ENCODE assay signal across 10 mouse cellular contexts in the genomic region with DNA sequence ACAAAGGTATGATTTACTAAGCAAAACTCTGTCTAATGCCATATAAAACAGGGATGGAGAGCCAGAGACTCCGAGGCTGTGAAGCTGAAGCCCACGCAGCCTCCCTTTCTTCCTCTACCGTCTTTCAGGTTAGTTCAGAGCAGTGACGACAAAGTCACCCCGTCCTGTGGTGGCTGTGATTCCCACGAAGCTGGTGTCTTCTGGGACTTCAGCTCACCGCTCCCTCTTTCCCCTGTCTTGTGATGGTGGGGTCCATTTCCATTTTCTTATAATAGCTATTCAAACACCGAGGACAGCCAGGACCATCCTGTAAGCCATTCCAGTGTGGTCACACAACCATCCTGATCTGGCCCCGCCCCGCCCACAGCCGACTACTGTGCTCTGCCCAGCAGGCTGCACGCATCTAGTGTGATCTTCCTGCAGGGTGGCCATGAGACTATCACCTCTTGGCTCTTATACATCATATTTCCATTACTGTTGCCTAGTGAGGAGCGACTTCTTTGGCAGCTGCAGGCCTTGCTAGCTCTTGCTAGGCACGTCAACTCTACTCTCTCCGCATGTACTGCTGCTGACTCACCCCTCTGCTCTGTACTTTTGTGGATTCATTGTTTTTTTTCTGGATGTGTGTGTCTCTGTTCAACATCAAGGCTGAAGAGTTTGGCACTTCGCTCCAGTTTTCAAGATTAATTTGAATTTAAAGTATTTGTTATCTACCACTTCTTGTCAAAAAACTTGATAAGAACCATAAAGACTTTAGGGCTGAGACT. TPM values are rescaled to one million over a fixed set of nuclear protein-coding genes. Genes with fewer than 3 reads are reported as not detected.
DNase-seq lines count a peak whose midpoint lies in the region; ATAC-seq and TF ChIP-seq lines count a peak whose summit lies in the region.
"Had no signal": no experiment of that assay in that cellular context is flagged by ENCODE, and none has a peak within 500 bp of the region (broad histone marks: within the 10 kb centered on the region; RNA-seq: fewer than 3 reads in every experiment).

No protein-coding gene starts in this region.

- TF ChIP-seq CTCF in gastrocnemius, adult 2 months (IDR thresholded peaks at IDR 0.05): no peak
- no peak for TF ChIP-seq CTCF in CH12.LX (conservative IDR thresholded peaks at IDR 0.05 in 1 of 2, IDR thresholded peaks at IDR 0.05 in 1 of 2; ENCODE audit: low read depth in 2 of 2, low read length in 2 of 2)

- H3K9ac ChIP-seq in CH12.LX (ENCODE audit: insufficient read depth, low read depth): no peak overlapping the region
- H3K9ac ChIP-seq in heart, embryonic 16.5 days (ENCODE audit: low read length): no peak overlapping the region
- no peak overlapping the region for H3K9ac ChIP-seq in liver, embryonic 16.5 days (ENCODE audit: low read depth, low read length)
- no peak overlapping the region for H3K9ac ChIP-seq in hindbrain, embryonic 14.5 days
- H3K9ac ChIP-seq: limb, embryonic 15.5 days had no signal

- intact Hi-C loops in gastrocnemius, adult 2 months (cut with DNase I): no loop called here
- intact Hi-C loops in gastrocnemius, postnatal 36 days (cut with DNase I): no loop called here

- no peaks in the 10 kb centered on the region for H3K79me2 ChIP-seq in CH12.LX (replicated peaks; ENCODE audit: control insufficient read depth, extremely low read depth, insufficient read depth, poor library complexity, severe bottlenecking)

- peaks cover 44 to 90% of the 10 kb centered on the region in 2 experiments for H3K36me3 ChIP-seq in CH12.LX (replicated peaks in 1 of 2; ENCODE audit: control insufficient read depth in 1 of 2, insufficient read depth in 1 of 2, low read length in 1 of 2)
- H3K36me3 ChIP-seq in heart, embryonic 16.5 days (ENCODE audit: control insufficient read depth, insufficient read depth): peaks cover 25% of the 10 kb centered on the region
- H3K36me3 ChIP-seq in liver, embryonic 16.5 days (ENCODE audit: control insufficient read depth, insufficient read depth): no peaks in the 10 kb centered on the region; the same call in none of the 2 replicates
- H3K36me3 ChIP-seq in hindbrain, embryonic 14.5 days (replicated peaks; ENCODE audit: control insufficient read depth, insufficient read depth): peaks cover 8% of the 10 kb centered on the region

- WGBS in heart, embryonic 16.5 days: 50% methylated on average over 16 of the region's 16 CpGs
- WGBS in liver, embryonic 16.5 days (ENCODE audit: insufficient replicate concordance): 61% methylated on average over 16 of the region's 16 CpGs
- 90% methylated on average over 16 of the region's 16 CpGs for WGBS in hindbrain, embryonic 14.5 days

- dilution Hi-C loops in CH12.LX (cut with MboI; ENCODE audit: extremely low pct_ligation_motif_present, extremely low pct_unique_long_range_greater_than_20kb, low sequenced_read_pairs): no loop called here

- no peak overlapping the region for H3K27ac ChIP-seq in gastrocnemius, adult 2 months
- H3K27ac ChIP-seq in CH12.LX (ENCODE audit: insufficient read depth, low read depth): peak overlapping the region; percentile 26
- peak overlapping the region; percentile 86 for H3K27ac ChIP-seq in heart, embryonic 16.5 days (ENCODE audit: low read length)
- H3K27ac ChIP-seq in liver, embryonic 16.5 days (ENCODE audit: low read length): no peak overlapping the region
- H3K27ac ChIP-seq in hindbrain, embryonic 14.5 days: no peak overlapping the region
- H3K27ac ChIP-seq: limb, embryonic 15.5 days had no signal

- no peak for TF ChIP-seq RAD21 in CH12.LX (IDR thresholded peaks at IDR 0.05; ENCODE audit: low read depth, low read length)

- ATAC-seq in heart, embryonic 16.5 days (replicated peaks; ENCODE audit: extremely low read depth, insufficient read depth, low FRiP score): peak; percentile 86
- ATAC-seq in liver, embryonic 16.5 days (ENCODE audit: low read depth): peak; percentile 47
- ATAC-seq in hindbrain, embryonic 14.5 days (ENCODE audit: low FRiP score): no peak
- no peak for ATAC-seq in frontal cortex, adult (ENCODE audit: low TSS enrichment)

- no peak for TF ChIP-seq EP300 in CH12.LX (IDR thresholded peaks at IDR 0.05; ENCODE audit: low read length)

- no peaks in the 10 kb centered on the region for H3K27me3 ChIP-seq in CH12.LX (replicated peaks)
- H3K27me3 ChIP-seq in heart, embryonic 16.5 days (ENCODE audit: control insufficient read depth, insufficient read depth, low read length): no peaks in the 10 kb centered on the region
- no peaks in the 10 kb centered on the region for H3K27me3 ChIP-seq in liver, embryonic 16.5 days (ENCODE audit: control insufficient read depth, insufficient read depth, low read depth, low read length)
- no peaks in the 10 kb centered on the region for H3K27me3 ChIP-seq in hindbrain, embryonic 14.5 days (ENCODE audit: control insufficient read depth, insufficient read depth, low read length)
- H3K27me3 ChIP-seq: limb, embryonic 15.5 days had no signal

- peak; percentile 31 for DNase-seq in gastrocnemius, adult 2 months
- no peak for DNase-seq in gastrocnemius, postnatal 36 days
- DNase-seq in CH12.LX (ENCODE audit: extremely low read depth): no peak
- no peak for DNase-seq in hindbrain, embryonic 14.5 days (ENCODE audit: low spot score)
- no peak for DNase-seq in ovary, postnatal 14 days (ENCODE audit: low spot score)
- DNase-seq: cerebellum, postnatal 10 days had no signal

- no peak overlapping the region for H3K4me3 ChIP-seq in gastrocnemius, adult 2 months
- H3K4me3 ChIP-seq in CH12.LX (replicated peaks in 1 of 3; ENCODE audit: low read depth in 2 of 3, low read length in 2 of 3, poor library complexity in 1 of 3): no peak overlapping the region
- no peak overlapping the region for H3K4me3 ChIP-seq in heart, embryonic 16.5 days (ENCODE audit: low read length)
- no peak overlapping the region for H3K4me3 ChIP-seq in liver, embryonic 16.5 days (ENCODE audit: low read depth, low read length)
- H3K4me3 ChIP-seq in hindbrain, embryonic 14.5 days (replicated peaks; ENCODE audit: low read length): no peak overlapping the region
- H3K4me3 ChIP-seq: limb, embryonic 15.5 days had no signal

- peaks cover 9% of the 10 kb centered on the region for H3K9me3 ChIP-seq in CH12.LX (replicated peaks; ENCODE audit: low read length)
- H3K9me3 ChIP-seq in heart, embryonic 16.5 days (replicated peaks; ENCODE audit: control insufficient read depth, low read length): 0 out of 2 replicates have a peak, but pooled peaks cover 5% of the 10 kb centered on the region
- H3K9me3 ChIP-seq in liver, embryonic 16.5 days (replicated peaks; ENCODE audit: control insufficient read depth, low read length): no peaks in the 10 kb centered on the region
- H3K9me3 ChIP-seq in hindbrain, embryonic 14.5 days (ENCODE audit: control insufficient read depth, low read length): no peaks in the 10 kb centered on the region
- H3K9me3 ChIP-seq: limb, embryonic 15.5 days had no signal

- in situ Hi-C loops in CH12.LX (cut with MboI; ENCODE audit: low pct_ligation_motif_present, low pct_unique_long_range_greater_than_20kb, low sequenced_read_pairs): no loop called here

- TF ChIP-seq POLR2A in CH12.LX (IDR thresholded peaks at IDR 0.05; ENCODE audit: low read depth, low read length): 0 out of 2 replicates have a peak, but pooled peaks have one; percentile 8

- H3K4me2 ChIP-seq in CH12.LX (ENCODE audit: insufficient read depth, low read depth, poor library complexity, severe bottlenecking): no peak overlapping the region
- peak overlapping the region; percentile 29 for H3K4me2 ChIP-seq in heart, embryonic 16.5 days (ENCODE audit: low read depth, low read length)
- no peak overlapping the region for H3K4me2 ChIP-seq in liver, embryonic 16.5 days (ENCODE audit: low read depth, low read length)
- H3K4me2 ChIP-seq in hindbrain, embryonic 14.5 days (replicated peaks): no peak overlapping the region
- H3K4me2 ChIP-seq: limb, embryonic 15.5 days had no signal

- H3K4me1 ChIP-seq in CH12.LX (ENCODE audit: control insufficient read depth in 1 of 2, insufficient read depth in 2 of 2): peaks cover 32 to 64% of the 10 kb centered on the region in 2 experiments
- peaks cover 31% of the 10 kb centered on the region for H3K4me1 ChIP-seq in heart, embryonic 16.5 days (ENCODE audit: control insufficient read depth, insufficient read depth, low read length)
- H3K4me1 ChIP-seq in liver, embryonic 16.5 days (ENCODE audit: control insufficient read depth, low read depth, low read length): peaks cover 17% of the 10 kb centered on the region
- no peaks in the 10 kb centered on the region for H3K4me1 ChIP-seq in hindbrain, embryonic 14.5 days (replicated peaks; ENCODE audit: control insufficient read depth, insufficient read depth, low read length)
- H3K4me1 ChIP-seq: limb, embryonic 15.5 days had no signal

TF ChIP-seq in CH12.LX, 34 proteins besides CTCF, POLR2A, EP300 and RAD21 (continues in another document):
- TF ChIP-seq POLR2AphosphoS2 (IDR thresholded peaks at IDR 0.05; ENCODE audit: low read depth, low read length) (no peak), HCFC1 (IDR thresholded peaks at IDR 0.05; ENCODE audit: low read depth, low read length) (no peak), MAZ (IDR thresholded peaks at IDR 0.05; ENCODE audit: low read depth, low read length) (no peak), ZKSCAN1 (IDR thresholded peaks at IDR 0.05; ENCODE audit: borderline replicate concordance, low read depth, low read length) (no peak), MAFK (IDR thresholded peaks at IDR 0.05; ENCODE audit: insufficient replicate concordance, low read length) (no peak), IRF4 (IDR thresholded peaks at IDR 0.05; ENCODE audit: low read depth, low read length) (no peak), USF1 (IDR thresholded peaks at IDR 0.05; ENCODE audit: low read depth, low read length) (no peak), USF2 (conservative IDR thresholded peaks at IDR 0.05; ENCODE audit: low read depth, low read length) (no peak), JUN (IDR thresholded peaks at IDR 0.05; ENCODE audit: insufficient read depth, low read depth, low read length) (no peak), CHD1 (IDR thresholded peaks at IDR 0.05; ENCODE audit: low read depth, low read length) (no peak), MXI1 (IDR thresholded peaks at IDR 0.05; ENCODE audit: low read depth, low read length) (no peak), ZNF384 (IDR thresholded peaks at IDR 0.05; ENCODE audit: low read depth, low read length) (no peak), ELF1 (IDR thresholded peaks at IDR 0.05; ENCODE audit: low read depth, low read length) (no peak), MEF2A (IDR thresholded peaks at IDR 0.05; ENCODE audit: borderline replicate concordance, low read depth, low read length) (no peak)

RNA-seq across cellular contexts. Expression of a gene that starts 50.3 kb away (rescaled TPM):
- 10 to 100 TPM; 19.9 to 22.1 TPM for total RNA-seq in gastrocnemius, adult 2 months (2021)
- 10 to 100 TPM; 17.0 to 17.9 TPM for total RNA-seq in gastrocnemius, postnatal 36 days (2021)
- total RNA-seq in CH12.LX (2012; rRNA removed): 256 and 271 TPM in 2 replicates
- total RNA-seq in CH12.LX (2014; rRNA removed): 351 and 369 TPM in 2 replicates
- 283 and 346 TPM in 2 replicates for polyA plus RNA-seq in CH12.LX (2012; ENCODE audit: insufficient read length, low read depth)
- polyA plus RNA-seq in heart, embryonic 16.5 days (2015; fragmentation: Nextera tagmentation; extraction: Ambion mirVana): 21.7 and 24.0 TPM in 2 replicates
- 9.6 and 10.7 TPM in 2 replicates for polyA plus RNA-seq in liver, embryonic 16.5 days (2015; fragmentation: Nextera tagmentation; extraction: Ambion mirVana)
- 9.1 and 10.2 TPM in 2 replicates for polyA plus RNA-seq in hindbrain, embryonic 14.5 days (2014; fragmentation: Nextera tagmentation; extraction: Ambion mirVana)

Comparison
In these comparisons a context has a peak if more than half of its experiments do, and no peak if none do; other contexts are left out.
1. H3K27ac ChIP-seq: peak in CH12.LX (single experiment) and heart, embryonic 16.5 days (single experiment); none in gastrocnemius, adult 2 months (single experiment), liver, embryonic 16.5 days (single experiment) and hindbrain, embryonic 14.5 days (single experiment).
2. ATAC-seq: peak in heart, embryonic 16.5 days (single experiment) and liver, embryonic 16.5 days (single experiment); none in hindbrain, embryonic 14.5 days (single experiment) and frontal cortex, adult (single experiment).
3. RNA of a gene that starts 50.3 kb away (polyA plus RNA-seq): 283 to 346 TPM in CH12.LX; 21.7 to 24.0 TPM in heart, embryonic 16.5 days, 9.6 to 10.7 TPM in liver, embryonic 16.5 days and 9.1 to 10.2 TPM in hindbrain, embryonic 14.5 days; every median in the first group is over 10 times any median in the second.